Mouse (Mus musculus): ENCODE results near the gene Vmn1r200. TPM values are rescaled to one million over a fixed set of nuclear protein-coding genes. Genes with fewer than 3 reads are reported as not detected.
"Not testable (repeated sequence)": the region's sequence is repeated elsewhere in the genome, so short reads cannot be mapped to it uniquely, and the experiment has no call there.

Gene Vmn1r200
- polyA plus RNA-seq (2015; fragmentation: Nextera tagmentation; extraction: Ambion mirVana), result not detected in 2 replicates

DNA sequence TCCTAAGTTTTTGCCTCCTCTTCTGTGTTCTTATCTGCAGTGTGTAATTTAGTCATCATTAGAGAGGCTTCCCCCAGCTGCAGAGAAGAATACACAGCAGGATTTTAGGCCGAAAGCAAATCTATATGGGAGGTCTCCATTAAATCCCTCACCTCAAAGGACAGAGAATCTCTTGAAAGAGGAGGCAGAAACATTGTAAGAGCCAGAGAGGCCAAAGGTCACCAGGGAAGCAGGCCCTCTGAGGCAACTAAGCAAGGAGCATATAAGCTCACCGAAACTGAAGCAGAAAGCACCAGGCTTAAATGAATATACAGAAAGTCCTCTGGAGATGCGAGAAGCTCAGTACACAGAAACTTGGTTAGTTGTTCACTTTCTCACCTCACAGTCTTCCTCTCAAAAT lies at the start of gene Vmn1r200:
TSS of gene Vmn1r200 (plus strand) at position 301 of the 400 bp plus-strand sequence.
- Histone ChIP-seq H3K4me2 (replicated peaks) (no peak within 1 kb of the TSS), H3K27ac (replicated peaks) (no peak within 1 kb of the TSS), H3K27me3 (no peaks in the 10 kb centered on the region), H3K36me3 (no peaks in the 10 kb centered on the region), H3K9me3 (replicated peaks) (no peaks in the 10 kb centered on the region), H3K4me1 (no peaks in the 10 kb centered on the region), H3K9ac (no peak within 1 kb of the TSS), H3K4me3 (replicated peaks) (no peak within 1 kb of the TSS)
- no peak for ATAC-seq (ENCODE audit: insufficient number of reproducible peaks, low FRiP score, low TSS enrichment, low read depth)
- 35% methylated on average over 3 of the region's 3 CpGs for WGBS

DNA sequence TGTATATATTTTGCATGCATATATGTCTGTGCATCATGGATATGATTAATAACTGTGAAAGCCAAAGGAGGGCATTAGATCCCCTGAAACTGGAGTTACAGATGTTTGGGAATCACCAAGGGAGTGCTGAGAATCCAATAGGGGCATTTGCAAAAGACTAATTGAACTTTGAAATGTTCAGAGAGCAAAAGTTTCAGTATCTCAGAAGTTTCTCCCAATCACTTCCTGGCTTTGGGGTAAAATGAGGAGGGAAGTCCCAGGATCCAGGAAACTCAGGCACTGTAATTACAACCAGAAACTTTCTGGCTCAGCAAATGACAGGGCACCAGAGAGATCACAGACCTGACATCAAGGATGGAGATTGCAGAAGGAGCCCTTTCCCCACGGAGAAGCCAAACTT lies 40.1 kb upstream of the Vmn1r200 start, which contains the start of gene Vmn1r198:
TSS of gene Vmn1r198 (plus strand) at position 301 of the 400 bp plus-strand sequence.
- H3K27me3 ChIP-seq, result no peaks in the 10 kb centered on the region
- WGBS, result 30% methylated on average over 1 of the region's 1 CpGs
- no peaks in the 10 kb centered on the region for H3K36me3 ChIP-seq
- no peak within 1 kb of the TSS for H3K4me2 ChIP-seq (replicated peaks)
- H3K9ac ChIP-seq, result no peak within 1 kb of the TSS
- H3K27ac ChIP-seq (replicated peaks), result no peak within 1 kb of the TSS
- no peaks in the 10 kb centered on the region for H3K9me3 ChIP-seq (replicated peaks)
- H3K4me1 ChIP-seq, result no peaks in the 10 kb centered on the region
- H3K4me3 ChIP-seq (replicated peaks), result no peak within 1 kb of the TSS
- ATAC-seq (ENCODE audit: insufficient number of reproducible peaks, low FRiP score, low TSS enrichment, low read depth), result no peak

DNA sequence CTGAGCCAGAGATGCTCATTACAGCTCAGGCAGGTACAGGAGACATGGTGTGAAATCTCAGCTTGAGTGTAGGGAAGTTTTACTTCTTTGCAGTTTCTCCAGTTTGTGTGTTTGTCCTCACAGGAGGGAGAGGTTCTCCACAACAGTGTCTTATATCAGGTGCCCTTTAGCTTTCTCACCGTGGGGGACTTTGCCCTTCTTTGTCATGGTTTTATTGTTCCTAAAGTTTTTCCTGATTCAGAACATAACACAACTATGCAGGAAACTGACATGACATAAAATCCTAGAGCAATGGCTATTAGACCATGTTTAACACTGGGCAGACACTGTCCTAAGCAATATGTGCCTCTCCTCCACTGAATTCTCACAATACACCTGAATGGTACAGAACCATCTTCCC lies 39.4 kb upstream of the Vmn1r200 start:
- H3K36me3 ChIP-seq, result no peaks in the 10 kb centered on the region
- H3K4me1 ChIP-seq, result no peaks in the 10 kb centered on the region
- no peak for ATAC-seq (ENCODE audit: insufficient number of reproducible peaks, low FRiP score, low TSS enrichment, low read depth)
- H3K4me3 ChIP-seq (replicated peaks), result no peak overlapping the region
- no peaks in the 10 kb centered on the region for H3K9me3 ChIP-seq (replicated peaks)
- no peak overlapping the region for H3K27ac ChIP-seq (replicated peaks)
- WGBS, result 72% methylated on average over 1 of the region's 1 CpGs
- H3K9ac ChIP-seq, result no peak overlapping the region
- no peak overlapping the region for H3K4me2 ChIP-seq (replicated peaks)
- no peaks in the 10 kb centered on the region for H3K27me3 ChIP-seq

GRCm38 (mm10) chr13:22379518-22379917 lies 10.7 kb upstream of the Vmn1r200 start, which contains the start of gene Vmn1r199:
Vmn1r199 (plus strand) TSS chr13:22379818.
- Histone ChIP-seq H3K9me3 (replicated peaks) (no peaks in the 10 kb centered on the region), H3K4me1 (no peaks in the 10 kb centered on the region), H3K36me3 (no peaks in the 10 kb centered on the region), H3K27ac (replicated peaks) (no peak within 1 kb of the TSS), H3K27me3 (no peaks in the 10 kb centered on the region), H3K4me3 (replicated peaks) (no peak within 1 kb of the TSS), H3K9ac (no peak within 1 kb of the TSS), H3K4me2 (replicated peaks) (no peak within 1 kb of the TSS)
- no peak for ATAC-seq (ENCODE audit: insufficient number of reproducible peaks, low FRiP score, low TSS enrichment, low read depth)
- 69% methylated on average over 2 of the region's 2 CpGs for WGBS

- H3K27ac ChIP-seq (replicated peaks); H3K9me3 ChIP-seq (replicated peaks); ATAC-seq (ENCODE audit: insufficient number of reproducible peaks, low FRiP score, low TSS enrichment, low read depth); H3K4me1 ChIP-seq; H3K9ac ChIP-seq; H3K4me2 ChIP-seq (replicated peaks); H3K36me3 ChIP-seq; H3K27me3 ChIP-seq; H3K4me3 ChIP-seq (replicated peaks): not testable (repeated sequence)
- WGBS, result 54% methylated on average over 3 of the region's 3 CpGs
Measured at GRCm38 (mm10) chr13:22381128-22381527, 9.0 kb upstream of the Vmn1r200 start.

DNA sequence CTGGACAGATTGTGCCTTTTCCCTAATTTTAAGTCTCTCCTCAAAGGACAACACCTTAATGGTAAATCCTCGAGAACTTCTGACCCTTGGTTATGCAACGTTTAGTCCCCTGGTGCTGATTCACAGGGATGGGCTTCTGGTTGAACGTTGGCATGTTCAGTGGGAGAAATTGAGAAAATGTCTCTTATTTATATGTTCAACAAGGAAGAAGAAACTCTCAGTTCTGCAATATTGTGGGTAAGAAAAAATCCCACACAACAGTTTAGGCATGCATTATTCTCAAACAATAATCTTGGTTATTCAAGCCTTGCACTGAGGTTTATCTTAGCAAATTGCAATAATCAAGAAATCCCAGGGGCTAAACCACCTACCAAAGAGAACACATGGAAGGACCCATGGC lies 6.8 kb upstream of the Vmn1r200 start:
- Histone ChIP-seq H3K27me3 (no peaks in the 10 kb centered on the region), H3K4me1 (no peaks in the 10 kb centered on the region), H3K4me2 (replicated peaks) (no peak overlapping the region), H3K4me3 (replicated peaks) (no peak overlapping the region), H3K27ac (replicated peaks) (no peak overlapping the region), H3K9me3 (replicated peaks) (no peaks in the 10 kb centered on the region), H3K36me3 (no peaks in the 10 kb centered on the region), H3K9ac (no peak overlapping the region)
- ATAC-seq (ENCODE audit: insufficient number of reproducible peaks, low FRiP score, low TSS enrichment, low read depth), result no peak
- 79% methylated on average over 3 of the region's 3 CpGs for WGBS

DNA sequence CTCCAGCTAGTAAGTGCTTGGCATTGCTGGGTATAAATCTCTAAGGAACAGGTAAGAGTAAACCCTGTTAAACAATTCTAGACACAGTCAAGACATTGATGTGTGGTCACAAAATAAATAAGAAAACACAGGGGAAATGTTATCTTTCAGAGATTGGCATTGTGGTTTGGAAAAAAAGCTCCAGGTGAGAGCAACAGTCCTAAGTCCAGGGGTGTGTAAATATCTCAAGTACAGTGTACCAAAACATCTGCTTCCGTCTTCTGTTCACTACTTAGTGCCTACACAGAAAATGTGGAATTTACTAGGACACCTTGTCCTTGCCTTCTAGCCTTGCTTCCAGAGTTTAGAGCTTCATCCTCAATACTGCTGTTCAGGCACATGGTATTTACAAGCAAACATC lies 3.1 kb upstream of the Vmn1r200 start:
- WGBS, result 86% methylated on average over 1 of the region's 1 CpGs
- H3K9me3 ChIP-seq (replicated peaks), result no peaks in the 10 kb centered on the region

GRCm38 (mm10) chr13:22402978-22403377 lies 12.8 kb downstream of the Vmn1r200 start:
- H3K9me3 ChIP-seq (replicated peaks), result peaks cover 4% of the 10 kb centered on the region; the same call in 1 of the 2 replicates
- no peak overlapping the region for H3K27ac ChIP-seq (replicated peaks)
- no peak overlapping the region for H3K4me3 ChIP-seq (replicated peaks)
- no peak overlapping the region for H3K9ac ChIP-seq
- no peaks in the 10 kb centered on the region for H3K4me1 ChIP-seq
- H3K36me3 ChIP-seq, result no peaks in the 10 kb centered on the region
- 43% methylated on average over 1 of the region's 1 CpGs for WGBS
- H3K27me3 ChIP-seq, result no peaks in the 10 kb centered on the region
- H3K4me2 ChIP-seq (replicated peaks), result no peak overlapping the region
- no peak for ATAC-seq (ENCODE audit: insufficient number of reproducible peaks, low FRiP score, low TSS enrichment, low read depth)

More for the DNA sequence above, 3.1 kb upstream of the Vmn1r200 start:
- no peak overlapping the region for H3K9ac ChIP-seq
- ATAC-seq (ENCODE audit: insufficient number of reproducible peaks, low FRiP score, low TSS enrichment, low read depth), result no peak
- no peaks in the 10 kb centered on the region for H3K4me1 ChIP-seq
- no peak overlapping the region for H3K4me2 ChIP-seq (replicated peaks)
- no peak overlapping the region for H3K27ac ChIP-seq (replicated peaks)
- no peaks in the 10 kb centered on the region for H3K27me3 ChIP-seq
- H3K36me3 ChIP-seq, result no peaks in the 10 kb centered on the region
- H3K4me3 ChIP-seq (replicated peaks), result no peak overlapping the region

Other genes with a start within 250 kb of the Vmn1r200 start
- not detected in 2 replicates for gene Vmn1r191, start 206.4 kb upstream of the Vmn1r200 start, polyA plus RNA-seq (2015; fragmentation: Nextera tagmentation; extraction: Ambion mirVana)
- gene Vmn1r192, start 199.2 kb upstream of the Vmn1r200 start, polyA plus RNA-seq (2015; fragmentation: Nextera tagmentation; extraction: Ambion mirVana), result not detected in 2 replicates
- gene Vmn1r193, start 167.2 kb upstream of the Vmn1r200 start, polyA plus RNA-seq (2015; fragmentation: Nextera tagmentation; extraction: Ambion mirVana), result not detected in 2 replicates
- gene Vmn1r194, start 146.2 kb upstream of the Vmn1r200 start, polyA plus RNA-seq (2015; fragmentation: Nextera tagmentation; extraction: Ambion mirVana), result not detected in 2 replicates
- gene Vmn1r195, start 119.9 kb upstream of the Vmn1r200 start, polyA plus RNA-seq (2015; fragmentation: Nextera tagmentation; extraction: Ambion mirVana), result not detected in 2 replicates
- gene Vmn1r196, start 100.5 kb upstream of the Vmn1r200 start, polyA plus RNA-seq (2015; fragmentation: Nextera tagmentation; extraction: Ambion mirVana), result 0.07 TPM in 2 replicates
- gene Vmn1r197, start 65.8 kb upstream of the Vmn1r200 start, polyA plus RNA-seq (2015; fragmentation: Nextera tagmentation; extraction: Ambion mirVana), result not detected in 2 replicates
- not detected in 2 replicates for gene Vmn1r198, start 40.0 kb upstream of the Vmn1r200 start, polyA plus RNA-seq (2015; fragmentation: Nextera tagmentation; extraction: Ambion mirVana)
- gene Vmn1r199, start 10.6 kb upstream of the Vmn1r200 start, polyA plus RNA-seq (2015; fragmentation: Nextera tagmentation; extraction: Ambion mirVana), result 0.14 TPM in 1 of 2 replicates, not detected in the other
- gene Vmn1r201, start 81.5 kb downstream of the Vmn1r200 start, polyA plus RNA-seq (2015; fragmentation: Nextera tagmentation; extraction: Ambion mirVana), result not detected in 2 replicates
- not detected in 2 replicates for gene Vmn1r202, start 115.0 kb downstream of the Vmn1r200 start, polyA plus RNA-seq (2015; fragmentation: Nextera tagmentation; extraction: Ambion mirVana)
- 0.03 TPM in 1 of 2 replicates, not detected in the other for gene Vmn1r203, start 127.7 kb downstream of the Vmn1r200 start, polyA plus RNA-seq (2015; fragmentation: Nextera tagmentation; extraction: Ambion mirVana)
- not detected in 2 replicates for gene Vmn1r204, start 162.8 kb downstream of the Vmn1r200 start, polyA plus RNA-seq (2015; fragmentation: Nextera tagmentation; extraction: Ambion mirVana)
- gene Vmn1r205, start 202.6 kb downstream of the Vmn1r200 start, polyA plus RNA-seq (2015; fragmentation: Nextera tagmentation; extraction: Ambion mirVana), result not detected in 2 replicates
- not detected in 2 replicates for gene Vmn1r206, start 233.9 kb downstream of the Vmn1r200 start, polyA plus RNA-seq (2015; fragmentation: Nextera tagmentation; extraction: Ambion mirVana)

All from embryonic facial prominence, embryonic 15.5 days (tissue).